Mouse (Mus musculus) kidney, adult 2 months (tissue): ENCODE measurements at regions not wholly inside any gene's neighbourhood (a gene's known extent, or its start where the extent isn't known, plus 50 kb on each side); places are given as distances from the start of the nearest gene placed in this dataset.
A peak's percentile ranks its signal among the peaks of the same experiment; 100 is the strongest.

Source experiments
- DNase-seq: peaks from one replicate; pipeline ENCODE4 v3.0.0; 2021
- H3K27ac ChIP-seq: fragments of 200-500 bp; 2 replicates; pipeline ENCODE4 v1.5.1; 2012; ENCODE audit warnings: low read depth, low read length, control low read depth, inconsistent platforms; ENCODE audit not compliant: insufficient read depth
- H3K27me3 ChIP-seq: fragments of 200-500 bp; replicated peaks from 2 replicates; pipeline ENCODE4 v1.6.1; 2012; ENCODE audit warnings: mild to moderate bottlenecking, moderate library complexity, low read length, inconsistent platforms; ENCODE audit not compliant: control insufficient read depth, insufficient read depth
- H3K36me3 ChIP-seq: fragments of 200-500 bp; 2 replicates; pipeline ENCODE4 v1.6.1; 2012; ENCODE audit warnings: mild to moderate bottlenecking, moderate library complexity, low read length, inconsistent platforms; ENCODE audit not compliant: control insufficient read depth, insufficient read depth
- H3K4me1 ChIP-seq: fragments of 200-500 bp; 2 replicates; pipeline ENCODE4 v1.6.1; 2011; ENCODE audit warnings: low read length; ENCODE audit not compliant: control insufficient read depth, insufficient read depth
- H3K4me3 ChIP-seq: fragments of 200-500 bp; 2 replicates; pipeline ENCODE4 v1.5.1; 2011; ENCODE audit warnings: mild to moderate bottlenecking, low read depth, low read length, control low read depth; ENCODE audit not compliant: insufficient read depth
- CTCF ChIP-seq: fragments of 200-500 bp; conservative IDR thresholded peaks from 2 replicates; pipeline ENCODE4 v1.5.1; 2011; ENCODE audit warnings: low read depth, mild to moderate bottlenecking, control low read depth, low read length, moderate library complexity, mixed read lengths; ENCODE audit not compliant: insufficient read depth, insufficient read length
- POLR2A ChIP-seq: fragments of 200-500 bp; IDR thresholded peaks from one replicate; pipeline ENCODE4 v1.6.1; 2011; ENCODE audit warnings: low read depth, low read length, control low read depth
- WGBS: fragments of 180-500 bp; shearing (Covaris S2); methylation state at CpG from one replicate; pipeline ENCODE4 v1.1.7; 2018; 5-methylcytosine and 5-hydroxymethylcytosine counted together

DNA sequence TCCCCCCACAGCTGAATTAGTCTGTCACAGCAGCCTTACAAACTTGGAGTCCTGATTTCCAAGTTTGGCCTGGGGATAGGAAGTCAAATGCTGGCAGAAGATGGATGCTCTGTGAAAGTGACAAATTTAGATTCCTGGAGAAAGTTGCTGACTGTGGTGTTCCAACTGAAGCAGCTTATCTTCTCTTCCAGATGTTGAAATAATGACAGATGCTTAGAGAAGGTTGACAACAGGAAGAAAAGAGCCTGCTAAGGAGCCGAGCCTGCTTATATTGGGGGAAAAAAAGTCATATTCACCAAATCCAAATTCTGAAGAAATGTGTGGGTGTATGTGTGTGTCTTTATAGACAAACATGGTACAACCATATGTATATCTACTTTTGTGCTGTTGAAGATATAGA lies 1380.4 kb upstream of the Cdh8 start:
- TF ChIP-seq POLR2A = no peak
- TF ChIP-seq CTCF = no peak
- Histone ChIP-seq H3K27me3 (no peaks in the 10 kb centered on the region), H3K36me3 (no peaks in the 10 kb centered on the region), H3K27ac (no peak overlapping the region), H3K4me3 (no peak overlapping the region), H3K4me1 (no peaks in the 10 kb centered on the region)
- 55% methylated on average over 1 of the region's 1 CpGs for WGBS
- no peak for DNase-seq

DNA sequence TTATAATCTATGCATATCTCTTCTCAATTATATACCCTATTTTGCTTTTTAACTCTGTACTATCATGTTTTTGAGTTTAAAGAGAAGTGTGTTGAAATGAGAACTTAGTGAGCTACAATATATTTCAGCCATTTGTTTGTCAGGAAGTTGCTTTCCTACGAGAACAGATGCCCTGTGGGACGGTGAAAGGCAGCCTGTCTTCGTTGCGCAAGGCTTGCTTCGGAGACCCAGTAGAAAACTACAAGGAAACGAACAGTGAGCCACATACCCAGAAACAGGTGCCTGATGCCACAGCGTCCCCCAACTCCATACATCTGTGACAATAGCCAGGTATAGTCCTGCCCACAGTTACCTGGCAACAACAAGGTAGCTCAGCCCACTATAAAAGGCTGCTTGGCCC lies 1377.7 kb upstream of the Cdh8 start:
- H3K27ac ChIP-seq = no peak overlapping the region
- no peaks in the 10 kb centered on the region for H3K27me3 ChIP-seq
- no peak for DNase-seq
- TF ChIP-seq POLR2A (no peak), CTCF (no peak)
- WGBS = 85% methylated on average over 7 of the region's 7 CpGs
- no peak overlapping the region for H3K4me3 ChIP-seq
- H3K36me3 ChIP-seq = no peaks in the 10 kb centered on the region
- H3K4me1 ChIP-seq = no peaks in the 10 kb centered on the region

DNA sequence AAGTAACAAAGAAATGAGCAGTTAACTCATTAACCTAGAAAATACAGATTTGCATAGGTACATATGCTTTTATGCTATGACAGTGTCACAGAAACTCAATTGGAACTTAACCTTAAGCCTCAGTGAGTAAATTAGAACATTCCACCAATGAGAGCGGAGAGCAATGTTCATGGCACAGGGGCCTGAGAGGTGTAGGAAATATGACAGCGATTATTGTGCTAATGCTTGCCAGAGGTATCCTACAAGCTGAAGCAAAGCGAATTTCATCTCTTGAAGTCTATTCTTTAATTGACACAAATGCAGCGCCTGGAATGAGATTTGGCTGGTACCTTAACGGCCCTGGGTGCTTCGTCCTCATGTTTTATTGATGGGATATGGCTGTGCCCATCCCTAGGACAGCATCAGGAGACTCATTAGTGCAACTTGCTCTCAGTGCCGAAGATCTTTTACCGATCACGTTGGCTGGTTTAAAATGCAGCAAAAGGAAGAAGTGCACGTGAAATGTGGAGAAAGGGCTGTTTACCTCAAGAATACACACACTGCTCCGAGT lies 1374.4 kb upstream of the Cdh8 start:
- Histone ChIP-seq H3K4me3 (no peak overlapping the region), H3K27ac (no peak overlapping the region), H3K4me1 (no peaks in the 10 kb centered on the region), H3K27me3 (no peaks in the 10 kb centered on the region), H3K36me3 (no peaks in the 10 kb centered on the region)
- DNase-seq = no peak
- TF ChIP-seq CTCF (no peak), POLR2A (no peak)
- WGBS = 77% methylated on average over 11 of the region's 11 CpGs

DNA sequence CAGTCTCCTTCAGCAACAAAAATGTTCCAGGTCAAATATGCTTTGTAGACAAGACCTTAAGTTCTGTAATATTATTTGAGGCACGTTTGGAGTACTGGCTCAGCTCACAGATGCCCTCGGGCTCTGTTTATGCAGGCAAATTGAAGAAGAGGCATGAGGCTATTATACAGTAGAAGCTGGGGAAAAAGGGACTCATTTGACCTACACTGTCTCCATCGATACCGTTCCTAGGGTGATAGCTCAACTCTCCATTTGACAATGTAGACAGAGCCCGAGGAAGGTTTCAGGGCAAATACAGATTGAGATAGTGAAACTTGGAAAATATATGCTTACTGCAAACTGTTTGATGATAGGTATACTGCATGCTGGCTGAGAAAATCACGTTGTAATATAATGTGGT lies 1371.9 kb upstream of the Cdh8 start:
- no peaks in the 10 kb centered on the region for H3K27me3 ChIP-seq
- no peak for DNase-seq
- TF ChIP-seq POLR2A (no peak), CTCF (no peak)
- no peaks in the 10 kb centered on the region for H3K4me1 ChIP-seq
- H3K36me3 ChIP-seq = no peaks in the 10 kb centered on the region
- whole genome bisulfite sequencing = 72% methylated on average over 6 of the region's 6 CpGs
- H3K27ac ChIP-seq = no peak overlapping the region
- H3K4me3 ChIP-seq = no peak overlapping the region

DNA sequence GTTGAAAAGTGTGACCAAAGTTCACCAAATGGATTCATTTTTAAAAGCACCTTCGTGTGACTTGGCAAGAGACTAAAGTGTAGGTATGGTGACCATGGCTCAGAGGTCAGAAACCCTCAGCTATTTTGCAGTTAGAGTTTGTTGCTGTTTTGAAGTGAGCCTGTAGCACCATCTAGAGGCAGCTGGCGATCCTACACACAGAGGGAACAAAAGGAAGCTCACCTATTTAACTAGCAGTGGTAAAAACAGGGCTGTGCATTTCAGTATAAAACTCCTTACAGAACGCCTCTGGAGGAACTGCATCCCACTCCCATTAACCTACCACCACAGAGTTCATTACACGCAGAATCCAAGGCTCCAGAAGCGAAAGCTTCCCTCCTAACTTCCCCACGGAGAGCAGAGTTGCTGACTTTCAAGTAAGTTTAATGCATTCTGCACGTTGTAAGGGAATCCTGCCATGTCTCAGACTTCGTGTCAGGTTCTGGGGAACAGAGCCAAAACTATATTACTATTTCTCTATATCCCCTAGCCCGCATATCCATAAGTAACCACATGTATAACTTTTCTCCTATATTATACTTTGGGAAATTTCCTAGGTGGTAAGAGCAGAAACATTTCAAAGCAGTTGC lies 1356.6 kb upstream of the Cdh8 start:
- peak; percentile 54 for DNase-seq
- Histone ChIP-seq H3K27ac (no peak overlapping the region), H3K4me1 (no peaks in the 10 kb centered on the region), H3K4me3 (no peak overlapping the region), H3K27me3 (no peaks in the 10 kb centered on the region), H3K36me3 (no peaks in the 10 kb centered on the region)
- TF ChIP-seq POLR2A = no peak
- peak; percentile 71 for TF ChIP-seq CTCF
- WGBS = 20% methylated on average over 9 of the region's 9 CpGs

DNA sequence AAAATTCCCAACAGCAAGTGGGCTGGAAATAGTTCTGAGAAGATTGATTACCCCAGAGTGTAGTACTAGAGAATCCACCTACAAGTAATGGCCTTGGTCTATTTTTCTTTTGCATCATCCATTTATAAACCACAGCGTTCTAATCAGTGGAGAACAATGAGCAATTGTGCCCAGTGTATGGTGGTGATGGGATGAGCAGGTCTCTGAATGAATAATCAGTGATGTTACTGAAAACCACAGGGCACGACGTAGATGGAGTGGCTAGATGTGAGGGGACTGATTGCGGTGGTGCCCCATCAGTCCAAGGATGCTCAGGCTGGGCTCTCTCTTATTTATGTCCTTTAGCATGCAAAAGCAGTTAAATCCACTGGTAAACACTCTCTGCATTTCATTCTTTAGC lies 1353.3 kb upstream of the Cdh8 start:
- H3K4me3 ChIP-seq = no peak overlapping the region
- DNase-seq = no peak
- H3K27ac ChIP-seq = no peak overlapping the region
- H3K4me1 ChIP-seq = no peaks in the 10 kb centered on the region
- TF ChIP-seq CTCF = no peak
- no peaks in the 10 kb centered on the region for H3K36me3 ChIP-seq
- WGBS = 71% methylated on average over 4 of the region's 4 CpGs
- H3K27me3 ChIP-seq = no peaks in the 10 kb centered on the region

DNA sequence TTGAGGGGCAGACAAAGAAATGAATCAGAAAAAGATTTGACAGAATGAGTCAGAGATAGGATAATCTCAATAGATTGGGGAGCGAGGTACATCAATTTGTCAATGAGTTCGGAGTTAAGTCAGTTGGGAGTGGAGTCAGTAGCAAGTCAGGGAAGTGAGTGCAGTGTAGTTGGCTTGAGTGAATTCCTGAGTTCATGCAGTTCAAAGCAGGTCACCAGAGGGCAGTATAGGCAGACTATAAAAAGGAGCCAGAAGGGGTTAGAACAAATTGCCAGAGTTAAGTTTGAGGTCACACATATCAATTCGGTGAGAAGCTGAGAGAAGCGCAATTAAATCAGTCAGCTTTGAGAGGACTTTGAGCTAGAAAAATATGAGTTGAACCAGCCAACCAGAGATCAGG lies 1317.7 kb upstream of the Cdh8 start:
- Histone ChIP-seq H3K27me3 (no peaks in the 10 kb centered on the region), H3K27ac (no peak overlapping the region), H3K4me3 (no peak overlapping the region), H3K36me3 (no peaks in the 10 kb centered on the region), H3K4me1 (no peaks in the 10 kb centered on the region)
- DNase-seq = no peak
- no peak for TF ChIP-seq CTCF
- no peak for TF ChIP-seq POLR2A
- 65% methylated on average over 4 of the region's 4 CpGs for WGBS

DNA sequence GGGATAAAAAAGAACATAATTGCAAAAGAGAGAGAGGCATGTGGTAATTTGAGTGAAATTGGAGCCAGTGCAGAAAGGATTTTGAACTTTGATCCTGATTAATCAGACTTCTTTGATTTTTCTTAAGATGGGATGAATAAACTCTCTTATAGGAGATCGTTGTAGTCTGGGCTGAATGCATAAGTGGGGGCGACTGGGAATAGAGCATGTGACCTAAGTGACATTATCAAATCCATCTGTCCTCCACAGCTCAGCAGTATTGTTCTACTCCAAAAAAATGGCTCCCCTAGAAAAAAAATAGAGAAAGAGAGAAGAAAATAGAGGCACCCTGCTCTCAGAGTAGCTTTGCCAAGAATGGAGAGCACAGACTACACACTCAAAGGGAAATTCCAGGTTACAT lies 1286.1 kb upstream of the Cdh8 start:
- H3K4me3 ChIP-seq = no peak overlapping the region
- H3K36me3 ChIP-seq = no peaks in the 10 kb centered on the region
- no peaks in the 10 kb centered on the region for H3K27me3 ChIP-seq
- 76% methylated on average over 2 of the region's 2 CpGs for WGBS
- H3K27ac ChIP-seq = no peak overlapping the region
- no peaks in the 10 kb centered on the region for H3K4me1 ChIP-seq
- TF ChIP-seq POLR2A = no peak
- no peak for TF ChIP-seq CTCF
- DNase-seq = no peak
